Mouse (Mus musculus) neutrophil, adult 5-6 weeks (primary cell): ENCODE results near the gene Oosp1. TPM values are rescaled to one million over a fixed set of nuclear protein-coding genes. Genes with fewer than 3 reads are reported as not detected.

Source experiments
- ATAC-seq: fragments of 151-379, 151-347 bp; 2 replicates; pipeline ENCODE4 v1.8.0; 2017; ENCODE audit warnings: mild to moderate bottlenecking, moderate TSS enrichment; ENCODE audit not compliant: insufficient number of reproducible peaks, poor library complexity, low FRiP score, severe bottlenecking; ENCODE audit errors: extremely low read depth
- total RNA-seq: library from RNA; stranded (forward); fragments of 200-1000 nt; gene quantifications from 2 replicates; pipeline ENCODE4 v1.2.3, GENCODE M21; 2017

Oosp1 gene
- not detected in 2 replicates for total RNA-seq

- ATAC-seq, result peak; percentile 48; the same call in 1 of the 2 replicates
Measured at GRCm38 (mm10) chr19:11690839-11691238, at the start of gene Oosp1. Gene Oosp1, minus strand, starts transcription at chr19:11691150.

DNA sequence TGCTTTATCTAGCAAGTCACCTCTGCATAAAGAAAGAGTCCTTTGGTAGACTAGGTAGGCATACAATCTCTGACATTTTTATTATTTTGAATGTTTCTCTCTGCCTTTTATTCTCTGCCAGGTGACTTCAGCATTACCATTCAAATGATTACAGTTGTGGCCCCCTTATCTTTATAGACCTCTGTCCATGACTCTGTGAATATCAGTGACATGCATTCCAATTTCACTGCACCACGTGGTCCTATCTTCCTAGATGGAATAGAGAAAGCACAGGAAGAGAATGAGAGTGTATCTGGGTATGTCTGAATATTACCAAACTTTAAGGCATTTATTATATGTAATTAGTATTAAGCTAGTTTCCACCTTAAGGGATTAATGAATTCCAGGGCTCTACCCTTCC lies 45.5 kb upstream of the Oosp1 start:
- ATAC-seq, result no peak

- ATAC-seq, result no peak
Measured at GRCm38 (mm10) chr19:11730278-11730677, 39.3 kb upstream of the Oosp1 start.

- no peak for ATAC-seq
Measured at GRCm38 (mm10) chr19:11727304-11727703, 36.4 kb upstream of the Oosp1 start.

DNA sequence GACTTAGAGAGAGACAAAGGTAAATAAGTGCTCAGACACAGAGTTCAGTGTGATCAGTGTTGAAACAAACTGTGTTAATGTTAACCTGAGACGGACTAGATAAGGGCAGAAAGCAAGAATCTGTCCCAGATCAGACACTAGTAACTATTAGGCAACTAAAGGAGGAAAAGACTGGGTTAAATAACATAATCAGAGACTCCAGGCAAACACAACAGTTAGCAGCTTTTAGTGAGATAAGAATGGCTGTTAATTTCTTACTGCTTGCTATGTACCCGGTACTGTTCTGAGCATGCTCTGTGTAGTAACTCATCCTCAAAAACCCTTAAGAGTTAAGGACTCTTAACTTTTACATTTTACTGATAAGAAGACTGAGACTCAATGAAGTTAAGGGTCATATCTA lies 35.0 kb upstream of the Oosp1 start:
- ATAC-seq, result no peak

GRCm38 (mm10) chr19:11724275-11724674 lies 33.3 kb upstream of the Oosp1 start:
- no peak for ATAC-seq

DNA sequence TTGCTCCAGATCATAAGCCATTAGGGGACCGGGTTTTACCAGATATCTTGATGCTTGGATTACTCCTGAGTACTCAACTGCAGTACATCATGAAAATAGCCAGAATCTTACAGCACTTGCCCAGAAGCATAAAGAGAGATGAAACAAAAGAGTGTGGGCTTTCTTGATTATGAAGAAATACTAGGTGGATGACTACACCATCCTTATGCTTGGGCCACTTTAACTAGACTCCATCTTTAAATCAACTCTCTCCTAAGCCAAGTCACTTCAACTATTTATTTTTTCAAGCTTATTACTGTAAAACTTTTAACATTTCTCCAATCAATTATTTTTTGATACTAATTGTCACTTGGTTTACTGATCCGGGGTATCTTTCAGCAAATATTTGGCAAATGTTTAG lies 32.9 kb upstream of the Oosp1 start:
- ATAC-seq, result no peak

GRCm38 (mm10) chr19:11720071-11720470 lies 29.1 kb upstream of the Oosp1 start:
- ATAC-seq, result no peak

DNA sequence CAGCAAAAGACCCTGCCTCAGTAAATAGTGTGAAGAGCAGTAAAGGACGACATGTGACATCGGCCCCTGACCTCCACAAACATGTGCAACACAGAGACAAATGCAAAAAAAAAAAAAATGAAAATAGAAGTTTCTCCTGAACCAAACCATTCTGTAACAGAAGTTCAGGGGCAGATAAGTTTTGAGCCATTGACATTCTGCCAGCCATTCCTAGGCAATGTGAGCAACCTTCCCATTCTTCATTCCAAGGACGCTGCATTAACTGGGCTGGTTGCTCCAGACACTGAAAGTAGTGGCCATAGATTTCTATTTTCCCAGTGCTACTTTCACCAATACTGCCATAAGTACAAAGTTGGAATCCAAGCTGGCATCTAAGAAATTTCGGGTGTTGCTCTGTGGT lies 21.5 kb upstream of the Oosp1 start:
- no peak for ATAC-seq

- ATAC-seq, result no peak
Measured at GRCm38 (mm10) chr19:11698342-11698741, 7.4 kb upstream of the Oosp1 start.

DNA sequence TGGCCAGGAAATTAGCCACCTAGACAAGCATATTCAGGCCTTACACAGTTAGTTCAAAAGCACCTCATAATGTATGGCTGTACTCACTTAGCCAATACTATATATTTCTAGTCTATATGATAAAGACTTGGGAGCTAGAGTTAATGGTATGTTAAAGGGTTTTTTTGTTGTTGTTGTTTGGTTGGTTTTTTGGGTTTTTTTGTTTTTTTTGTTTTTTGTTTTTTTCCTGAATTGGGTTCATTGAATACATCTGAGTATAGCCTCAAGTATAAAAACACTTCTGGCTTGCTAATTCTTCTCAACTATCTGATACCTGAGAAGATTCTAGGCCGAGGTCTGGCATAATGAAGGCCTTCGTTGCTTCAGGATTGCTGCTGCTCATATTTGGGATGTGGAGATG lies 5.8 kb upstream of the Oosp1 start, which contains the start of gene Oosp3:
Oosp3 (plus strand) TSS at position 301 of the 400 bp plus-strand sequence.
- no peak for ATAC-seq

DNA sequence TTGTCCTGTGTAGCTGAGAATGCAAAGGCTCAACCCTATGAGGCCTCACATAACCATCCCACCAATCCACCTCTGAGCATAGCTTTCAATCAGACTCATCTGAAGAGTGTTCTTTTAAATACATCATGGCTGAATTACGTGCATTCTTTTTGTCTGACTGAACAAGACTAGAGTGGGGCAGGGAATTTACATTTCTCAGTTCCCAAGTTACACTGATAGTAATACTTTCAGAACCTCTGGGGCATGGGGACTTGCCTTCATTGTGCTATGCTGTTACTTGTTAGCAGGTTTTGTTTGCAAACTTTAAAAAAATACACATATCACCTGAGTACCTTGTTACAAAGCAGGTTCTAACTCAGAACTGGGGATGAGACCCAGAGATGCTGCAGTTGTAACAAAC lies 504 bp upstream of the Oosp1 start:
- no peak for ATAC-seq

DNA sequence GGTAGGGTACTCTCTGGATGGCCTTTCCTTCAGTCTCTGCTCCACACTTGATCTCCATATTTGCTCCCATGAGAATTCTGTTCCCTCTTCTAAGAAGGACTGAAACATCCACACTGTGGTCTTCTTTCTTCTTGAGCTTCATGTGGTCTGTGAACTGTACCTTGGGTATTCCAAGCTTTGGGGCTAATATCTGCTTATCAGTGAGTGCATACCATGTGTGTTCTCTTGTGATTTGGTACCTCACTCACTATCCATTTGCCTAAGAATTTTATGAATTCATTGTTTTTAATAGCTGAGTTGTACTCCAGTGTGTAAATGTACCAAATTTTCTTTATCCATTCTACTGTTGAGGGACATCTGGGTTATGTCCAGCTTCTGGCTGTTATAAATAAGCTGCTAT lies 29.4 kb downstream of the Oosp1 start:
- ATAC-seq, result no peak

- no peak for ATAC-seq
Measured at GRCm38 (mm10) chr19:11660459-11660858, 30.5 kb downstream of the Oosp1 start, which contains the start of gene Oosp2. Gene Oosp2, minus strand, starts transcription at chr19:11660559.

GRCm38 (mm10) chr19:11659142-11659541 lies 31.8 kb downstream of the Oosp1 start:
- no peak for ATAC-seq

- ATAC-seq, result no peak
Measured at GRCm38 (mm10) chr19:11649564-11649963, 41.4 kb downstream of the Oosp1 start.

GRCm38 (mm10) chr19:11646166-11646565 lies 44.8 kb downstream of the Oosp1 start:
- no peak for ATAC-seq

- ATAC-seq, result no peak
Measured at GRCm38 (mm10) chr19:11640732-11641131, 50.2 kb downstream of the Oosp1 start, which contains the start of gene Ms4a3. Gene Ms4a3, minus strand, starts transcription at chr19:11640851.

GRCm38 (mm10) chr19:11639038-11639437 lies 51.9 kb downstream of the Oosp1 start:
- ATAC-seq, result no peak

- no peak for ATAC-seq
Measured at GRCm38 (mm10) chr19:11635572-11635971, 55.4 kb downstream of the Oosp1 start.

DNA sequence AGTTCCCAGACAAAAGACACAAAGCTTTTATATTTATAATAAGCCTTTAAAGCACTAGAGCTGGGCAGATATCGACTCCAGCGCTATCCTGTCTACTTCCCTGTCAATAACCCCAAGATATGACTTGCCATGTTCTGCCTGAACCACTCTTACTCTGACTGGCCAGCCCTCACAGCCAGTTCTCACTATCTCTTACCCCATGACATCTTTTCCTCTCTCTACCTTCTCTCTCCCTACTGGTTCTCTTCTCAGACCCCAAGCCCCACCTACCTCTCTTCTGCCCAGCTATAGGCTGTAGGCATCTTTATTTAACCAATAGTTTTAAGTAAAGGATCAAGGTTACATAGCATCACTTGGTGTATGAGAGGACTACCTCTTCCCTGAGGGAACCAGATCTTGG lies 56.6 kb downstream of the Oosp1 start:
- no peak for ATAC-seq
